Mouse (Mus musculus) lung, embryonic 15.5 days (tissue): ENCODE data around the gene Fbxw5. TPM values are rescaled to one million over a fixed set of nuclear protein-coding genes. Genes with fewer than 3 reads are reported as not detected.

Experiments
- ATAC-seq: fragments of 200-750 bp; cut with Nextera tagmentation; 2 replicates; pipeline ENCODE4 v1.8.0; 2017; ENCODE audit warnings: moderate number of reproducible peaks, borderline replicate concordance; ENCODE audit not compliant: low FRiP score, low TSS enrichment; ENCODE audit errors: extremely low read depth
- H3K27ac ChIP-seq: fragments of 300-500 bp; sonication (generic); 2 replicates; pipeline ENCODE4 v1.5.1; 2015; ENCODE audit warnings: moderate library complexity, mild to moderate bottlenecking, inconsistent platforms
- H3K27me3 ChIP-seq: fragments of 300-500 bp; sonication (generic); 2 replicates; pipeline ENCODE4 v1.6.1; 2015; ENCODE audit warnings: inconsistent platforms
- H3K36me3 ChIP-seq: fragments of 300-500 bp; sonication (generic); 2 replicates; pipeline ENCODE4 v1.6.1; 2015; ENCODE audit warnings: inconsistent platforms
- H3K4me1 ChIP-seq: fragments of 300-500 bp; sonication (generic); 2 replicates; pipeline ENCODE4 v1.6.1; 2015; ENCODE audit warnings: inconsistent platforms
- H3K4me2 ChIP-seq: fragments of 300-500 bp; sonication (generic); 2 replicates; pipeline ENCODE4 v1.6.1; 2015; ENCODE audit warnings: inconsistent platforms, mild to moderate bottlenecking, moderate library complexity
- H3K4me3 ChIP-seq: fragments of 300-500 bp; sonication (generic); 2 replicates; pipeline ENCODE4 v1.5.1; 2015; ENCODE audit warnings: mild to moderate bottlenecking, inconsistent platforms
- H3K9ac ChIP-seq: fragments of 300-500 bp; sonication (generic); 2 replicates; pipeline ENCODE4 v1.6.1; 2015; ENCODE audit warnings: inconsistent platforms
- H3K9me3 ChIP-seq: fragments of 300-500 bp; sonication (generic); 2 replicates; pipeline ENCODE4 v1.6.1; 2016; ENCODE audit warnings: inconsistent platforms
- WGBS: fragments of 180-500 bp; shearing (Covaris S2); methylation state at CpG from one replicate; pipeline ENCODE4 v1.1.7; 2015; 5-methylcytosine and 5-hydroxymethylcytosine counted together
- polyA plus RNA-seq: library from polyadenylated mRNA; unstranded; fragments of >200 nt; fragmentation: Nextera tagmentation; extraction: Ambion mirVana; gene quantifications from 2 replicates; pipeline ENCODE4 v1.2.1, GENCODE M21; 2015

Gene Fbxw5
- polyA plus RNA-seq = 72.8 and 76.2 TPM in 2 replicates

DNA sequence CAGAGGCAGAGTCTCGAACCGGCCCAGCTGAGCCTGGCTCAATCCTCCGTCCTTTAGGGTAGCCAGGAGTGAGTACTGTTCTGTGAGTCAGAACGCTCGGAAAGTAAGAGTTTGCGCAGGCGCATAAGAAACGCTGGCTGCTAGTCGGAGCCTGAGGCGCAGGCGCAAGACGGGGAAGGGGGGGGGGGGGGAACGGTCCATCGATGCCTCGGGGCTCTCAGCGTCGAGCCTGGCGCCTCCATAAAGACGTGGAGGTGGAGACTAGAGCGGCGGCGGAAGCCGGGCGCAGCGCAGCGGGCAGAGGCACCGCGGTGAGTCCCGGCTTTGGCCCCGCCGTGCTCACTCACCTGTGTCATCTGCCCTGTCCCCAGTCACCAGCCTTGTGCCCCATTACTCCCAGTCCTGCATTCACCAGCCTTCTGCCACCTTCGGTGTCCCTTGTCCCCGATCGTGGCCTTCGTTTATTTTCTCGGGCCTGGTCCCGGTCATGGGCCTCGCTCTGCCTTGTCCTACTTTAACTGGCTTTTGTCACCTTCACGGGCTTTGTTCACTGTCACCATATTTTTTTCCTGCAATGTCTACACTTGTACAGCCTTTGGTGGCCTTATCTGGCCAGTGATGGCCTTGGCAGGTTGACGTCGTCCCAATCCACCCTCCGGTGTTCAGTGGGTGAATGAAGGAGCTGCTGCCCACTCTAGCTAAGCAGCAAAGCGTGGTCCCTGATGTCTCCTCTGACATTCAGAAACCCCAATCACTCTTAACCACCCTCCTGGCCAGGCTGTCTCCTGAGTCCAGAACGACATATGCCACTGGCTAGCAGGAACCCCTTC, at the start of gene Fbxw5:
Gene Fbxw5 (plus strand): TSS at position 175 of the 830 bp plus-strand sequence.
- Histone ChIP-seq H3K36me3 (peaks cover 27% of the 10 kb centered on the region), H3K27ac (peak within 1 kb of the TSS; percentile 64), H3K9ac (peak within 1 kb of the TSS; percentile 97), H3K27me3 (no peaks in the 10 kb centered on the region), H3K4me2 (peak within 1 kb of the TSS; percentile 83), H3K4me3 (peak within 1 kb of the TSS; percentile 92), H3K4me1 (peaks cover 20% of the 10 kb centered on the region), H3K9me3 (no peaks in the 10 kb centered on the region)
- peak; percentile 90 for ATAC-seq
- WGBS = under 1% methylated on average over 41 of the region's 44 CpGs

DNA sequence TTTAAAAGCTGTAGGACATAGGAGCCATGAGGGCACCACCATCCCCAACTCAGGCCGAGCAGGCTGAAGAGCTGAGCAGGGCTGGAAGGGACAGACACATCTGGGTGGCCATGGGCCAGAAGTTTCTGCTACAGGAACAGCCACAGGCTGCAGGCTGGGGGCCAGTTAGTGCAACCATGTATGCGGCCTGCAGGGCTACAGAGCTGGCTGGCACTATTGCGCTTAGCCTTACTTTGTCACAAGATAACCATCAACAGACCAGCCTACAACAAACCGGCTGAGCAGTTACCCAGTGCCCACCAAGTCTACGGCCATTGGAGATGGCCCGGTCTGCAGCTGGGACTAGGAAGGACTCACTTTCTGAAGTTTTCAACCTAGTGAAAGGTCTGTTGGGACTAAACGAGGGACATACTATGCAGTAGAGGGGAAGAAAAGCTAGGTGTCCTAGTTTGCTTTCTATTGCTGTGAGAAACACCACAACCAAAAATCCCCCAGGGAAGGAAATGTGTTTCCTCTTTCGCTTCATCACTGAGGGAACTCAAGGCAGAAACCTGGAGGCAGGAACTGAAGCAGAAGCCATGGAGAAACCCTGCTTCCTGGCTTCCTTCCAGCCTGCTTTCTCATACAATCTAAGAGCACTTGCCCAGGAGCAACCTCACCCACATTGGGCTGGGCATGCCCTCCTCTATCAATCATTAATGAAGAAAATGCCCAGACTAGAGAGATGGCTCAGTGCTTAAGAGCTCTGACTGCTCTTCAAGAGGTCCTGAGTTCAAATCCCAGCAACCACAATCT, 49.5 kb upstream of the Fbxw5 start:
- H3K9me3 ChIP-seq = no peaks in the 10 kb centered on the region
- no peak overlapping the region for H3K9ac ChIP-seq
- H3K4me3 ChIP-seq = no peak overlapping the region
- WGBS = 76% methylated on average over 8 of the region's 8 CpGs
- no peaks in the 10 kb centered on the region for H3K36me3 ChIP-seq
- no peak for ATAC-seq
- H3K27me3 ChIP-seq = no peaks in the 10 kb centered on the region
- peaks cover 5% of the 10 kb centered on the region; the same call in 1 of the 2 replicates for H3K4me1 ChIP-seq
- H3K4me2 ChIP-seq = no peak overlapping the region
- no peak overlapping the region for H3K27ac ChIP-seq

DNA sequence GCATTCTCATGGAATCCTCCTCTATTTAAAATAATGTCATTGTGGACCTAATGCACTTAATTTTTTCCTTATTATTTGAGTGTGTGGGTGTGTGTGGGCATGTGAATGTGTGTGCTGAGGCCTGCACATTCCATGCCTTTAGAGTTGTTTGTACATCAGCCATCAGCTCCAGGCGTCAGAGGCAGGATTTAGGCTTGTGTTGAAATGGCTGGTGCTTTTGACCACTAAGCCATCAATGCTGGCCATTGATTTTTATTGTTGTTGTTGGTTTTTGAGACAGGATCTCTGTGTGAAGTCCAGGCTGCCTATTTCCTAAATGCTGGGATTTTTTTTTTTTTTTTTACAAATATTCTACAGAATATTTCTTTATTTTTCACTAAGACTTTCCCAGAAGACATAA, 47.6 kb upstream of the Fbxw5 start:
- no peaks in the 10 kb centered on the region for H3K36me3 ChIP-seq
- H3K27me3 ChIP-seq = no peaks in the 10 kb centered on the region
- ATAC-seq = no peak
- H3K4me3 ChIP-seq = no peak overlapping the region
- 26% methylated on average over 1 of the region's 1 CpGs for whole genome bisulfite sequencing
- no peaks in the 10 kb centered on the region for H3K9me3 ChIP-seq
- no peak overlapping the region for H3K27ac ChIP-seq
- no peak overlapping the region for H3K4me2 ChIP-seq
- no peak overlapping the region for H3K9ac ChIP-seq
- H3K4me1 ChIP-seq = peaks cover 10% of the 10 kb centered on the region; the same call in 1 of the 2 replicates

DNA sequence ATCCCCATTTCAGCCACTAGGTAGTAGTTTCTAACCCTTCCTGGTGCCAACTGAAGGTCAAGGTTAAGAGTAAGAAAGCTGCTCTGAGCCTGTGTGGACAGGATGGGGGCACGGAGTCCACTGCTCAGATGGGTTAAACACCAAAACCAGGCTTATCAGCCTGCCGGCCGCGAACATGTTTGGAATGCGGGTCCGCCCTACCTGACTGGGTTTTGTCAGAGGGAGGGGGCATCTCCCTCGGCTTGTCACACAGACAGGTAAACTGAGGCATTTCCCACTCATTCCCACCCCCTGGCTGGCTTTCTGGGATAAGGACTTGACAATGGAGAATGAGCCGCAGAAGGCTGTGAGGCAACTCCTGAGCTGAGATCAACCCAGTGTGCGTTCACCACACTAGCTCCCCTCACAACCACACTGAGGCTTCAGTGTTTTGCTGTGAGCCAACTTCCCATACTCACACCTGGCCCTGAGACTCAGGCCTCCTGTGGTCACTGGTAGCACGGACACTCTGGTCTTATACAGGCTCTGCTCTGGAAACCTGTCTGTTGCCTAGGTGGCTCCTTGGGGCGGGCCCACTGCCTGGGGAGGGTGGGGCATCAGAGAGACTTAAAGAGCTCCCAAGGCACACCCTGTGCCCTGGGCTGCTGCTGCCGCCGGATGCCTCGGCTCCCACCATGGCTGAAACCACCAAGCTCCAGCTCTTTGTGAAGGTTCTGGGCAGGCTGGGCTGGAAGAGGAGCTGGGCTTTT, 44.2 kb upstream of the Fbxw5 start, which contains the start of gene Clic3:
Gene Clic3 (plus strand): TSS at position 634 of the 749 bp plus-strand sequence.
- peak within 1 kb of the TSS; percentile 22 for H3K4me3 ChIP-seq
- no peaks in the 10 kb centered on the region for H3K9me3 ChIP-seq
- H3K27ac ChIP-seq = peak within 1 kb of the TSS; percentile 91
- ATAC-seq = no peak
- peak within 1 kb of the TSS; percentile 12; the same call in 1 of the 2 replicates for H3K9ac ChIP-seq
- 33% methylated on average over 14 of the region's 14 CpGs for WGBS
- no peaks in the 10 kb centered on the region for H3K27me3 ChIP-seq
- H3K36me3 ChIP-seq = no peaks in the 10 kb centered on the region
- H3K4me1 ChIP-seq = peaks cover 38% of the 10 kb centered on the region
- H3K4me2 ChIP-seq = peak within 1 kb of the TSS; percentile 79

DNA sequence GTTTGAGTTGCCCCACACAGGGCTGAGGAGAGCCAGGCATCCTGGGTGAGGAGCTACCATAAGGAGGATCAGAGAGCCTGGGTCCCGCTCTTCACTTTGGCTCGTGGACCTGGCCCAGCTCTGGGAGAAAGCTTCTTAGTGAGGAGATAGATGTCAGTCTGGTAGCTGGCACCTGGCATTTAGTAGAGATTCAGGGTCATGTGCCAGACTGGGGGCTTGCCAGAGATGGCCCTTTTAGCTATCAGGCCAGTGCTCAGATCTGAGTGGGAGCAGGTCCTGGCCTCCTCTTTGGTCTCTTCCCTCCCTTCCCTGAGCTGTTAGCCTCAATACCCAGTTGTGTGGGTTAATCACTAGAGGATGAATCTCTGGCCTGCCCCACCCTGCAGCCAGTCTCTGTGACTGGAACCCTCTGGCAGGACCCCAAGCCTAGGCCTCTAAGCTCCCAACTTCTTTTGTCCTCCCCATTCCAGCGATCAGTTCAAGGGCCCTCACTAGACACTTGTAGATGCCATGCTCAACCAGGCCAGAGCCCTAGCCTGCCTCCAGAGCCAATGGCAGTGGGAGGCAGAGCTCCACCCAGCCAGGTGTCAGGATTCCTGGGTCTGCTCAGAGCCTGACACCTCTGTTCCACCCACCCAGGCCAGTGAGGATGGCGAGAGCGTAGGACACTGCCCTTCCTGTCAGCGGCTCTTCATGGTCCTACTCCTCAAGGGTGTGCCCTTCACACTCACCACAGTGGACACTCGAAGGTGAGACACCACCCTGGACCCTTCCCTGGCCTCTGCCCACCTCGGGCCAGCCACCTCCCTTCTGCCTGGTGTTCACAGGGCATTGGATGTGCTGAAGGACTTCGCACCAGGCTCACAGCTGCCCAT, 43.3 kb upstream of the Fbxw5 start:
- no peaks in the 10 kb centered on the region for H3K27me3 ChIP-seq
- H3K9me3 ChIP-seq = no peaks in the 10 kb centered on the region
- peak overlapping the region; percentile 79 for H3K4me2 ChIP-seq
- no peaks in the 10 kb centered on the region for H3K36me3 ChIP-seq
- peak overlapping the region; percentile 22 for H3K4me3 ChIP-seq
- WGBS = 71% methylated on average over 9 of the region's 9 CpGs
- H3K27ac ChIP-seq = peak overlapping the region; percentile 91
- H3K9ac ChIP-seq = peak overlapping the region; percentile 12; the same call in 1 of the 2 replicates
- no peak for ATAC-seq
- peaks cover 42% of the 10 kb centered on the region for H3K4me1 ChIP-seq

DNA sequence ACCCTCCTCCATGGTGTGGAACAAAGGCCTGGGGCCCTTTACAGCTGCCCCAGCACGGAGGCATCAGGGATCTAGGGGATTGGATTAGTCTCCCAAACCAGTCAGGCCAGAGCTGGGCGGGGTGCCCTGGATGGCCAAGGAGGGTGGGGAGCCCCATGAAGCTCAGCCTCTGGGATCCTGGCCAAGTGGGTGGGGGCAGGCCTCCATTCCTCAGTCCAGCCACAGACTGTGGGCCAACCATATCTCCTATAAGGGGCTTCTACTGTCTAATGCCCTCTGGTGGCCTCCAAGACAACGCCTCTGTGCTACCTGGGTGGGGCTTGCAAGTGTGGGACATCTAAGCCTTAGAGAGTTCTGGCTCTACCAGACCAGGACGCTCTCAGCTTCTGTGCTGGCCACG, 41.6 kb upstream of the Fbxw5 start:
- 0 out of 2 replicates have a peak, but pooled peaks have one; percentile 20 for ATAC-seq
- Histone ChIP-seq H3K4me2 (peak overlapping the region; percentile 79), H3K9ac (no peak overlapping the region), H3K36me3 (no peaks in the 10 kb centered on the region), H3K9me3 (no peaks in the 10 kb centered on the region), H3K4me3 (no peak overlapping the region), H3K4me1 (peaks cover 42% of the 10 kb centered on the region), H3K27ac (peak overlapping the region; percentile 91), H3K27me3 (no peaks in the 10 kb centered on the region)
- WGBS = 66% methylated on average over 5 of the region's 5 CpGs

DNA sequence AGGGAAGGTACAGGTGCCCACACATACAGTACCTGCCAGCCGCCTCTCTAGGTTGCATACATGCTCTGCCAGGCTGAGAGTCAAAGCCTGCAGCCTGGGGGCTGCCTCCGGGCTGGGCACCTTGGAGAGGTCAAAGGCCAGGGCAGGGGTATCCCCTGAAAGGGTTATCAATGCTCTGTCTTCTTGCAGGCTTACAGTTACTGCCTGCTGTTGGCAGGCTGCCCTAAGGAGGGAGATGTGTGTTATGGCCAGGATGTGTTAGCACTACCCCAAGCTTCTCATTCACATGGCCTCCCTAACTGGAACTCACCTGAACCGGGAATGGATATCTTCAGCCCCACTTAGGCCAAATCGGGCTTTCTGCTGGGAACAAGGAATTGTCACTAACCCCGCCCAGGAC, 40.4 kb upstream of the Fbxw5 start:
- peak overlapping the region; percentile 91 for H3K27ac ChIP-seq
- peak overlapping the region; percentile 52 for H3K9ac ChIP-seq
- H3K27me3 ChIP-seq = no peaks in the 10 kb centered on the region
- H3K4me1 ChIP-seq = peaks cover 42% of the 10 kb centered on the region
- H3K36me3 ChIP-seq = no peaks in the 10 kb centered on the region
- H3K9me3 ChIP-seq = no peaks in the 10 kb centered on the region
- WGBS = 22% methylated on average over 5 of the region's 5 CpGs
- H3K4me3 ChIP-seq = peak overlapping the region; percentile 69
- no peak; the same call in 1 of the 2 replicates for ATAC-seq
- peak overlapping the region; percentile 79 for H3K4me2 ChIP-seq

DNA sequence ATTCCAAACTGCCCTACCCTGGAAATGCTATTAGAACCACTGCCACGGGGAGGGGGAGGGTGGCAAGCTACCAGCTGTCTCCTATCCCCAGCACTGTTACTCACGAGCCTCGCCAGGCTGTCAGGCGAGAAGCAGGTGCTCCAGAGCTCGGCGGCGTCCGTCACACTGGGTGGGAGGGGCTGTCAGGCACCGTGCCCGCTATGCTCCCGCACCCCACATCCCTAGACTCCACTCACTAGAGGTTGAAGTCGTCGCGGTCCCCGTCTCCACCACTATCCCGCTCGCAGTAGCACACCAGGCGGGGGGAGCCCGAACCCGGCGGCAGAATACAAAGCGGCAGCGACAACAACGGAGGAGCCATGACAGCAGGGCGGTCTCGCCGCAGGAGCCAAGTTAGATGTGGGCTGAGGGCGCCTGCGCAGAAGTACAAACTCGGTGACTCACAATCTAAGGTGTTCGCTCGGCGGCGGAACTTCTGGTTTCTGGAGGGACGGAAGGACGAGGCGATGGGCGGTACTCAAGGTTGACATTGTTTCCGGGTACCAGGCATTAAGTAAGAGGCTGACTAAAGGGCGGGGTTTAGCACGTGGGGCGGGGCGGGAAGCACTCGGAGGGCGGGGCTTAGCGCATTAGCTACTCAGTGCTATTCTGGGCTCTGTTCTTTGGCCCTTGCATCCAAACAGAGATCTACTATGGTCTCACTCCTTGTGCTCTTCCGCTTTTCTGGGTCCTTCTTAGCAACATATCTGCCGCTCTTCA, 39.8 kb upstream of the Fbxw5 start, which contains the start of gene Paxx:
Gene Paxx (minus strand): TSS at position 544 of the 759 bp plus-strand sequence.
- H3K4me1 ChIP-seq = peaks cover 40% of the 10 kb centered on the region
- H3K4me3 ChIP-seq = peak within 1 kb of the TSS; percentile 69

DNA sequence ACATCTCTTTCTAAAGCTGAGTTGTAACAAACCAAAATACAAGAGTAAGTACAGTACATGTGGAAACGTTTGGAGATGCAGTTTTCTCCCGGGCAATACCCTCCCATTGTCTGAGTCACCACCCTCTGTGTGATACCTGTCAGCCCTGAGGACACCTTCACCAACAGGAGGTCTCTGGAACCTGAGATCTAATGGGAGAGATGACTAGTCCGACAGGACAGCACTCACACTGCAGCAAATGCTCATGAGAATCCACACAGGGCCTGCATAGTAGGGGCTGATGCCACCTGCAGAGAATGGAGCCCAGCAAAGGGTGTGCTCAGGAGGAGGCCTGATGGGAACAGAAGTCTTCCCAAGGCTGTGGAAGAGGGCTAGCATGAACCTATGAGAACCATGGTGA, 39.1 kb upstream of the Fbxw5 start:
- H3K27me3 ChIP-seq = no peaks in the 10 kb centered on the region
- peak overlapping the region; percentile 32; the same call in 1 of the 2 replicates for H3K9ac ChIP-seq
- no peaks in the 10 kb centered on the region for H3K36me3 ChIP-seq
- H3K9me3 ChIP-seq = no peaks in the 10 kb centered on the region
- WGBS = 17% methylated on average over 3 of the region's 3 CpGs
- no peak for ATAC-seq
- H3K27ac ChIP-seq = peak overlapping the region; percentile 91
- peak overlapping the region; percentile 79 for H3K4me2 ChIP-seq
- peak overlapping the region; percentile 69 for H3K4me3 ChIP-seq
- peaks cover 36% of the 10 kb centered on the region for H3K4me1 ChIP-seq

More for the DNA sequence above, 39.8 kb upstream of the Fbxw5 start, which contains the start of gene Paxx:
- WGBS = under 1% methylated on average over 42 of the region's 48 CpGs
- Histone ChIP-seq H3K27ac (peak within 1 kb of the TSS; percentile 91), H3K4me2 (peak within 1 kb of the TSS; percentile 79), H3K9me3 (no peaks in the 10 kb centered on the region), H3K36me3 (no peaks in the 10 kb centered on the region), H3K9ac (peak within 1 kb of the TSS; percentile 52), H3K27me3 (no peaks in the 10 kb centered on the region)
- ATAC-seq = peak; percentile 80

DNA sequence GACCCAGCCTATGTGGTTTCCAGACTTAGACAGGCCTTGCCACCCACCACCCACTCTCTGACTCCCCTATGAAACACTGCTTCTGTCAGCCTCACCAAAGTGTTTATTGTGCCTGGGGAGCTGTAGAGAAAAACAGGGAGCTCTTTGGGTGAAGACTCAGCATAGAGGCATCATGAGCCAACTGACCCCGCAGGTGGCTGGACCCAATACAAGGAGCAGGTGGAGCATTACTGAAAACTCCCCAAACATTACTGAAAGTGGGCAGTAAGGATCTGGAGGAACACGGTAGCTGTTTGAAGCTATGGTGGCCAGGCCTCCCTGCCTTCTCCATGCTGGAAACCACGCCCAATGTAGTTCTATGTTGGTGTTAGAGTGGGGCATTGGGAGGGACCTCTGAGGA, 36.9 kb upstream of the Fbxw5 start:
- no peak overlapping the region for H3K9ac ChIP-seq
- 84% methylated on average over 3 of the region's 3 CpGs for WGBS
- H3K36me3 ChIP-seq = no peaks in the 10 kb centered on the region
- H3K9me3 ChIP-seq = no peaks in the 10 kb centered on the region
- H3K27me3 ChIP-seq = no peaks in the 10 kb centered on the region
- no peak overlapping the region for H3K27ac ChIP-seq
- ATAC-seq = no peak
- H3K4me2 ChIP-seq = no peak overlapping the region
- peaks cover 29% of the 10 kb centered on the region for H3K4me1 ChIP-seq
- H3K4me3 ChIP-seq = no peak overlapping the region
